Mouse (Mus musculus) kidney, adult 11 months (tissue): Measurements from ENCODE around the gene Gja1.

Source experiments
- DNase-seq: peaks from one replicate; pipeline ENCODE4 v3.0.0; 2022

Gene Gja1

DNA sequence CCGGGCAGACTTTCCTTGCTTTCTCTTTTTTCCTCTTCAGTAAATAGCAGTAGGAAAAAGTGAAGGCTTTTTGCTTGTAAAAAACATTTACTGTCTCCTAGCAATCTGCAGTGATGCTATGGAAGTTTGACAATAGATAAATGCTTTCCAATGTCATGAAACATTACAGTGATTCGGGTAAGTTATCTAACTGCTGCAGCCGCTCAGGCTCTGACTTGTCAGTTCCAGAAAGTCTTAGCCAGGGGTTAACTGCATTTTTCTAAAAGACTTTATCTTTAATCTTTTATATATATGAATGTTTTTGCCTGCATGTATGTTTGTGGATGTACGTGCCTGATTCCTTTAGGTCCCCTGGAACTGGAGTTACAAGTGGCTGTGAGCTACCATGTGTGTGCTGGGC, 45.4 kb downstream of the Gja1 start:
- no peak for DNase-seq

DNA sequence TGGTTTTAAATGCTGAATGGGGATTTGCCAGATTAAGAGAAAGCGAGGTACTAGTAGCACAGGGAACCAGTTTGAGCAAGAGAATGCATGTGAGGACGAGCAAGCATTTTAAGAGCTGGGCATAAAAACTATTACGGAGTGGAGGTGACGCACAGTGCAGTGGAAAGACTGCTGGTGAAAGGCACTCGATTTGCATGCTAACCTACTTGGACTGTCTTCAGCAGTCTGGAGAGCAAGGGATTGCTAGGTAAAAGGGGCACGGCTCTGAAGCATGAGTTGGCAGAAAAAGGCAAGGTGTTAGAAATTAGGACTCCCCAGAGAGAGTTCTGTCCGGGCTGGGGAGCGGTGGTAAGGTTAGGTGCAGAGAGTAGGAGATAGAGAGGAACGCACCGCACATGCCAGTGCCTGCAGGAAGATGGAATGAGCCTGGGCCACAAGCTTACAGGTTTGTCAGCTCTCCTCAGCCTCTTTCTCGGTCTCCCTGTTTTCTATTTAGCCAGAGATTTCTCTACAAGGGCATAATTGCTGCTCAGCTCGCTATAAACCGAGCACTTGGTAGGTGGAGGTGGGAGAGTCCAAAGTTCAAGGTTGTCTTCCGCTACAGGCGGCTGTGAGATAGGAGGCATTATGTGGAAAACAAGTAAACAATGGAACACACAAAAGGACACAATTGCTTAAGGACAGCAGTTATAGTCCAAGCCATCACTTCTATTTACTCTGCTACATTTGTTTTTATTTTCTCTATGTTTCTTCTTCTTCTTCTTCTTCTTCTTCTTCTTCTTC, 48.1 kb downstream of the Gja1 start:
- no peak for DNase-seq

GRCm38 (mm10) chr10:56426369-56426768, 49.2 kb downstream of the Gja1 start:
- no peak for DNase-seq

- DNase-seq: no peak
These were observed 50.3 kb downstream of the Gja1 start for GRCm38 (mm10) chr10:56427382-56427781.

GRCm38 (mm10) chr10:56427827-56428226, 50.7 kb downstream of the Gja1 start:
- DNase-seq: no peak

GRCm38 (mm10) chr10:56429011-56429410, 51.9 kb downstream of the Gja1 start:
- DNase-seq: no peak

DNA sequence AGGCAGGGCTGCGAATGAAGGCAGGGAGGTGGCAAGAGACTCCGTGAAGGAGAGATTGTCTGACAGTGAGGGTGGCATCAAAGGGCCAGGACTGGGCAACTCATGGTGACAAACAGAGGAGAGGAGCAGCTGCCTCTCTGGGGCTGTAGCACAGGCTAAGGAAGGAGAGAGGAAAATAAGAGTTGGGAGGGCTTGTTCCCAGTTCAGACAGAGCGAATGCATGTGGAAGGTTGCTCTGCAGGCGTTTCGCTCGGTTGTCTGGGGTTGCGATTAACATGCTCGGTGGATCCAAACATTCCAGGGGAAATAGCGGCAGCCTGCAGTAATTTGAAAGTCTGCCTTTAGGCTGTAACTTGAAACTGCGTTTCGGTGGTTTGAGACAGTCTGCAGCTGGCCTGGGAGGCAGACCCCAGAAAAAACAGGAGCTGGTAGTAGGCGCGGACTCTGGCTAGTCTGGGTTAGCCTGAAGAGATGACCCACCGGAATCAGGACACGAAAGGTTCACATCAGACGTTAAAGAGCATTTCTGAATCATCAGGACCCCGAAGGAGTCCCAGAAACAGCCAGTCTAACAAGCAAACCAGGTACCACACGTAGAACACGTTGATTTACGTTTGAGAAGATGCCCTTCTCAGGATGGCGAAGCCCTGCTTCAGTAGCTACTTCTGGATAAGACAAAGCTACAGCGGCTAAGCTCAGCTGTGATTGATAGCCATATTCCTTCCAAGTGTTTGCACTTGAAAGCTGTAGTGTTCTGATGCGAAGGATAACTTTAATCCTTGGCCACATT, 54.7 kb downstream of the Gja1 start:
- no peak for DNase-seq

DNA sequence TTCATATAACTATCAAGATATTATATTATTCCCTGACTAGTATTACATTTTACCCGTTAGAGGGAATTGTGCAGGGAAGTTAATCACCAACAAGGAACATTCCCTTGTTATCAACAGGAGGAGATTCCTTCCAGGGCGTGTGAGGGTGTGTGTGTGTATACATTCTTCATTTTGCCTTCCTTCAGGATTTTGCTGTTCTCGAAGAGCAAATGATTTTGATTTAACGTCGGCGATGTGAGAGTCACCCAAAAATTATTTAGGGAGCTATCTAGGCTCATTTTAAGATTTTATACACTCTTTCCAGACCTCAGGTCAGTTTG, 55.2 kb downstream of the Gja1 start:
- DNase-seq: no peak

DNA sequence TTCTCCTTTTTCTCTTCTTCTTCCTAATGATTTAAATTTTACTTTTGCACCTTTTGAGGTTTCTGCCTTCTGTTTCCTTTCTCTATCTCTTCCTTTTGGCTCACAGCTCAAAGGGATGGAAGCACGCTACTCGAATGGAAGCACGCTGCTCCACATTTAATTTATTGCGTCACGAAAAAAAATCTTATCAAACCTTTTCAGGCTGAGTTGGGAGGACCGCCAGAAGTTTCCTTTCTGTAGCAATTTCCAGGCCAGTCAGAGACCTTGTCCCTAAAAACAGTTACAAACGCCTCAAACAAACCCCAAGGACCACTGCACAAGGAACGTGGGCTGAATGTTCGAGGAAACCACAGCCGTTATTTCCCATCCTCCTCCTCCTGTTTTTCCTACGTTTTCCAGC, 60.2 kb downstream of the Gja1 start:
- DNase-seq: no peak

GRCm38 (mm10) chr10:56439638-56440037, 62.5 kb downstream of the Gja1 start:
- DNase-seq: no peak

- DNase-seq: no peak
These were observed 67.3 kb downstream of the Gja1 start for GRCm38 (mm10) chr10:56444457-56444856.

DNA sequence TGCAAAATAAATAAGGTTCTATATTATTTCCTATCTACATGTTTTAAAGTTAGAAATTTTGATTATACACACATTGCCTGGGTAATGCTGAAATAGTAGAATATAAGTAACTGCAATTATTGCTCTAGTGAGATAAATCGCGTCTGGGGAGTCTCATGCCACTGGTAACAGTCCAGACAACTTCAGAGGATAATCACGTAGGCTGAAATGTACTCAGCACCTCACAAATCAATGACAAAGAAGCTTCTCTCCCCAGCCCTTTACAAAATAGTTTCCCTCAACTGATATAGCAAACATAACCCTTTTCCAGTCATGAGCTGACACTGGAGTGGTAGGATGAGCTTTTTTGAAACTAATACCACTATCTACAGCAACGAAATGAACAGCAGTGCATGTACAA, 71.9 kb downstream of the Gja1 start:
- no peak for DNase-seq
